Mouse (Mus musculus): ENCODE results near the gene Incenp.

GRCm38 (mm10) chr19:9946986-9947385, 47.6 kb upstream of the Incenp start:
- no peak for TF ChIP-seq CTCF (IDR thresholded peaks at IDR 0.05 in 2 of 3, conservative IDR thresholded peaks at IDR 0.05 in 1 of 3; ENCODE audit: control insufficient read depth in 1 of 3, insufficient read depth in 1 of 3, low read depth in 2 of 3, low read length in 3 of 3, poor library complexity in 1 of 3, severe bottlenecking in 1 of 3)
- no peak for TF ChIP-seq POLR2AphosphoS2 (IDR thresholded peaks at IDR 0.05; ENCODE audit: low read length)
- TF ChIP-seq MAX (IDR thresholded peaks at IDR 0.05; ENCODE audit: low read length): no peak
- no peak for TF ChIP-seq UBTF (IDR thresholded peaks at IDR 0.05; ENCODE audit: borderline replicate concordance, insufficient read depth, low read depth, low read length)
- TF ChIP-seq ZC3H11A (IDR thresholded peaks at IDR 0.05; ENCODE audit: low read depth, low read length): no peak
- no peak for TF ChIP-seq EP300 (IDR thresholded peaks at IDR 0.05; ENCODE audit: low read depth in 1 of 2, low read length in 2 of 2)
- no peak for TF ChIP-seq TAL1 (IDR thresholded peaks at IDR 0.05; ENCODE audit: low read length)
- no peak for TF ChIP-seq MYC (IDR thresholded peaks at IDR 0.05; ENCODE audit: low read depth, low read length)
- no peak for TF ChIP-seq E2F4 (IDR thresholded peaks at IDR 0.05; ENCODE audit: borderline replicate concordance, low read depth, low read length)
- TF ChIP-seq POLR2A (IDR thresholded peaks at IDR 0.05; ENCODE audit: control insufficient read depth in 1 of 2, insufficient read depth in 1 of 2, low read depth in 1 of 2, low read length in 2 of 2, poor library complexity in 1 of 2): no peak
- TF ChIP-seq JUND (IDR thresholded peaks at IDR 0.05; ENCODE audit: low read depth, low read length): no peak
- TF ChIP-seq ZKSCAN1 (IDR thresholded peaks at IDR 0.05; ENCODE audit: low read depth, low read length): no peak
- no peak for TF ChIP-seq TCF12 (IDR thresholded peaks at IDR 0.05; ENCODE audit: low read depth, low read length)
- TF ChIP-seq MAFK (IDR thresholded peaks at IDR 0.05; ENCODE audit: borderline replicate concordance, low read depth, low read length): no peak
